Mouse (Mus musculus) neural tube, embryonic 13.5 days (tissue): ENCODE data around the gene Sacs. TPM values are rescaled to one million over a fixed set of nuclear protein-coding genes. Genes with fewer than 3 reads are reported as not detected.
"Not testable (repeated sequence)": the region's sequence is repeated elsewhere in the genome, so short reads cannot be mapped to it uniquely, and the experiment has no call there.

Experiments
- ATAC-seq: fragments of 200-750 bp; cut with Nextera tagmentation; 2 replicates; pipeline ENCODE4 v1.8.0; 2017; ENCODE audit warnings: low read depth, mild to moderate bottlenecking, moderate TSS enrichment, moderate library complexity
- H3K27ac ChIP-seq: fragments of 300-500 bp; sonication (generic); replicated peaks from 2 replicates; pipeline ENCODE4 v1.5.1; 2015; ENCODE audit warnings: moderate library complexity, mild to moderate bottlenecking, inconsistent platforms
- H3K27me3 ChIP-seq: fragments of 300-500 bp; sonication (generic); 2 replicates; pipeline ENCODE4 v1.6.1; 2015; ENCODE audit warnings: mild to moderate bottlenecking, inconsistent platforms
- H3K36me3 ChIP-seq: fragments of 300-500 bp; sonication (generic); 2 replicates; pipeline ENCODE4 v1.6.1; 2015; ENCODE audit warnings: mild to moderate bottlenecking, inconsistent platforms
- H3K4me1 ChIP-seq: fragments of 300-500 bp; sonication (generic); replicated peaks from 2 replicates; pipeline ENCODE4 v1.6.1; 2015; ENCODE audit warnings: inconsistent platforms
- H3K4me2 ChIP-seq: fragments of 300-500 bp; sonication (generic); 2 replicates; pipeline ENCODE4 v1.6.1; 2015; ENCODE audit warnings: inconsistent platforms, mild to moderate bottlenecking, moderate library complexity
- H3K4me3 ChIP-seq: fragments of 300-500 bp; sonication (generic); 2 replicates; pipeline ENCODE4 v1.5.1; 2015; ENCODE audit warnings: mild to moderate bottlenecking, inconsistent platforms
- H3K9ac ChIP-seq: fragments of 300-500 bp; sonication (generic); 2 replicates; pipeline ENCODE4 v1.6.1; 2015; ENCODE audit warnings: moderate library complexity, mild to moderate bottlenecking, inconsistent platforms
- H3K9me3 ChIP-seq: fragments of 300-500 bp; sonication (generic); 2 replicates; pipeline ENCODE4 v1.6.1; 2016; ENCODE audit warnings: inconsistent platforms
- WGBS: fragments of 180-500 bp; shearing (Covaris S2); methylation state at CpG from one replicate; pipeline ENCODE4 v1.1.7; 2015; 5-methylcytosine and 5-hydroxymethylcytosine counted together
- polyA plus RNA-seq: library from polyadenylated mRNA; unstranded; fragments of >200 nt; fragmentation: Nextera tagmentation; extraction: Ambion mirVana; gene quantifications from 2 replicates; pipeline ENCODE4 v1.2.1, GENCODE M21; 2015

Sacs gene
- polyA plus RNA-seq, 1 experiment from 2014 or later, result 6.5 TPM

GRCm38 (mm10) chr14:61132556-61132955 is 5.7 kb upstream of the Sacs start:
- no peak overlapping the region for H3K27ac ChIP-seq
- H3K36me3 ChIP-seq, result no peaks in the 10 kb centered on the region
- H3K27me3 ChIP-seq, result no peaks in the 10 kb centered on the region
- H3K9ac ChIP-seq, result no peak overlapping the region
- ATAC-seq, result no peak
- H3K4me2 ChIP-seq, result no peak overlapping the region
- no peak overlapping the region for H3K4me3 ChIP-seq
- H3K4me1 ChIP-seq, result peaks cover 2% of the 10 kb centered on the region; the same call in 1 of the 2 replicates
- 90% methylated on average over 1 of the region's 1 CpGs for WGBS
- no peaks in the 10 kb centered on the region for H3K9me3 ChIP-seq

GRCm38 (mm10) chr14:61134381-61135030 is 3.8 kb upstream of the Sacs start:
- H3K4me3 ChIP-seq, result no peak overlapping the region
- 28% methylated on average over 5 of the region's 5 CpGs for WGBS
- no peaks in the 10 kb centered on the region for H3K36me3 ChIP-seq
- H3K9ac ChIP-seq, result no peak overlapping the region
- H3K4me1 ChIP-seq, result peaks cover 14% of the 10 kb centered on the region
- H3K27ac ChIP-seq, result no peak overlapping the region
- H3K9me3 ChIP-seq, result no peaks in the 10 kb centered on the region
- H3K27me3 ChIP-seq, result no peaks in the 10 kb centered on the region
- no peak overlapping the region for H3K4me2 ChIP-seq
- ATAC-seq, result no peak

- Histone ChIP-seq H3K4me1 (peaks cover 20% of the 10 kb centered on the region), H3K9me3 (no peaks in the 10 kb centered on the region), H3K27ac (no peak overlapping the region), H3K27me3 (no peaks in the 10 kb centered on the region), H3K9ac (no peak overlapping the region), H3K4me2 (peak overlapping the region; percentile 63; the same call in 1 of the 2 replicates), H3K36me3 (no peaks in the 10 kb centered on the region), H3K4me3 (no peak overlapping the region)
- ATAC-seq, result peak; percentile 51; the same call in 1 of the 2 replicates
- 42% methylated on average over 5 of the region's 5 CpGs for WGBS
Observed at GRCm38 (mm10) chr14:61137410-61137809, 847 bp upstream of the Sacs start.

DNA sequence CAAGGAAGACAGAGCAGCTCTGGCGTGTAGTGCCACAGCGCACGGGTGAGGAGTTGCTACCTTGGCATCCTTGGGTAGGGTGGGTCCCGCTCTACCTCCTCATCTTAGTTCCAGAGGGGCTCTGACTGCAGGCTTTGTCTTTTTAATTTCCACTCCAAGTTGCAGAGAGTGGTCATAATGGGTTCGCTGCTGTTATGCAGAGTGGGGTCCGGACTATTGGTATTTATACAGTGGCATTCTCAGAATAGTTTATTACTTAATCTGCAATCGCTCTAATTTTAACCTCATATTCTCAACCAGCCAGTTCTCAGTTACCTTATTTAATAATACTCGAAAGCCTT is 440 bp downstream of the Sacs start:
- H3K4me3 ChIP-seq, result peak overlapping the region; percentile 63
- H3K4me1 ChIP-seq, result peaks cover 27% of the 10 kb centered on the region
- peak overlapping the region; percentile 86 for H3K9ac ChIP-seq
- H3K9me3 ChIP-seq, result no peaks in the 10 kb centered on the region
- 18% methylated on average over 8 of the region's 8 CpGs for WGBS
- peak overlapping the region; percentile 63 for H3K4me2 ChIP-seq
- H3K27me3 ChIP-seq, result no peaks in the 10 kb centered on the region
- peak overlapping the region; percentile 82 for H3K27ac ChIP-seq
- peak; percentile 84; the same call in 1 of the 2 replicates for ATAC-seq
- no peaks in the 10 kb centered on the region for H3K36me3 ChIP-seq

GRCm38 (mm10) chr14:61143358-61143757 is 5.1 kb downstream of the Sacs start:
- H3K4me2 ChIP-seq, result peak overlapping the region; percentile 24; the same call in 1 of the 2 replicates
- 46% methylated on average over 8 of the region's 8 CpGs for WGBS
- no peaks in the 10 kb centered on the region for H3K36me3 ChIP-seq
- no peak overlapping the region for H3K9ac ChIP-seq
- no peaks in the 10 kb centered on the region for H3K27me3 ChIP-seq
- ATAC-seq, result no peak; the same call in 1 of the 2 replicates
- H3K4me3 ChIP-seq, result no peak overlapping the region
- no peak overlapping the region for H3K27ac ChIP-seq
- no peaks in the 10 kb centered on the region for H3K9me3 ChIP-seq
- H3K4me1 ChIP-seq, result peaks cover 28% of the 10 kb centered on the region

DNA sequence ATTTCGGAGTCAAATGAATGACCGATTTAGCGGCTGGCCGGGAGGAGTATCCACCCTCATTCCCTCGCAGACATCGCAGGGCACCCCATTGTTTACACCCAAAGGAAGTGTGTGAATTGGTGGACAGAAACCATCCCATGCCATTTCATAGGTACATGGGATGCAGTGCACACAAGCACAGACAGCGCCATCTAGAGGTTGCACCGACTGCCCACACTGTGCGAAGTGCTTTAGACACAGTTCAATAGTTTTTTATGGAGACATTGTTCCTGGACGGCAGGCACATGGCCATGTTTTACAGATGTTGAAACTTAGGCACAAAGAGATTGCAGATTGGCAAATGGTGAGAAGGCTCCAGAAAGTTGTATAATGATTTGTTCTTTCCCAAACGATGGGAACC is 5.6 kb downstream of the Sacs start:
- Histone ChIP-seq H3K4me2 (peak overlapping the region; percentile 24; the same call in 1 of the 2 replicates), H3K9ac (no peak overlapping the region), H3K36me3 (no peaks in the 10 kb centered on the region), H3K27me3 (no peaks in the 10 kb centered on the region), H3K27ac (no peak overlapping the region), H3K9me3 (no peaks in the 10 kb centered on the region), H3K4me1 (peaks cover 28% of the 10 kb centered on the region), H3K4me3 (no peak overlapping the region)
- ATAC-seq, result peak; percentile 67; the same call in 1 of the 2 replicates
- WGBS, result 33% methylated on average over 11 of the region's 11 CpGs

GRCm38 (mm10) chr14:61150416-61150815 is 12.2 kb downstream of the Sacs start:
- ATAC-seq, H3K4me2 ChIP-seq, H3K9ac ChIP-seq, H3K4me3 ChIP-seq, H3K9me3 ChIP-seq, H3K27me3 ChIP-seq, H3K4me1 ChIP-seq, H3K27ac ChIP-seq: not testable (repeated sequence)
- 90% methylated on average over 13 of the region's 13 CpGs for WGBS
- peaks cover 10% of the 10 kb centered on the region; the same call in 1 of the 2 replicates for H3K36me3 ChIP-seq

DNA sequence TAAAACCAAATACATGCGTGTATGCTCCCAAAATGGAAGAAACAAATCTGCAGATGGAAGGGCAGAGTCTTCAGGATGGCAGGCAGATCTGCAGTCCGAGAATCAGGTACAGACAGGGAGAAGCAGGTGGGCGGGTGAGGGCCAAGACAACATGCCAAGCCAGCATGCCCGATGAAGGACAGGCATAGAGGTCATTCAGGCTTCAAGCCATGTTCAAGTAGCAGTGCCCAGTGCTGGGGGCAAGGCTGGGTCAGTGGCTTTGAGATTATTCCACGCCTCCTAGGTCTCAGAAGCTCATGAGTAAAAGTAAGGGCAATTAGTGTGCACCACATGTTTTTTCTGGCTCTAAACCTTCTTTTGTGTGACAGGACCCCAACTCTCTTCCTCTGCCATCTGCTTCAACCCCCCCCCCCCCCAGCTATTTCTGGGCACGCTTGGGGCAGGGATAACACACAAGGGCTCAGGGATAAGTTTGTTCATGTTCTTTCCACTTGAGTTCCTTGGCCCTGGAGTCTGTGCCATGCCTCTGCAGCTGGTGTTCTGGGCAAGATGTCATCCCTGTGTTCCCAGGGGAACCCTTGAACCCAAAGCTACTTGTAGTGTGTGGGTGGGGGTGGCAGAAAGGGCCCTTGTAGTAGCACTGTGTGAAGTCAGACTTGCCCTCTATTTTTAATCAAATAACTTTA is 16.8 kb downstream of the Sacs start:
- H3K4me2 ChIP-seq, result no peak overlapping the region
- H3K27me3 ChIP-seq, result no peaks in the 10 kb centered on the region
- no peaks in the 10 kb centered on the region for H3K9me3 ChIP-seq
- no peaks in the 10 kb centered on the region for H3K4me1 ChIP-seq
- ATAC-seq, result no peak
- peaks cover 6% of the 10 kb centered on the region; the same call in 1 of the 2 replicates for H3K36me3 ChIP-seq
- H3K9ac ChIP-seq, result no peak overlapping the region
- no peak overlapping the region for H3K27ac ChIP-seq
- H3K4me3 ChIP-seq, result no peak overlapping the region
- 77% methylated on average over 6 of the region's 6 CpGs for WGBS

DNA sequence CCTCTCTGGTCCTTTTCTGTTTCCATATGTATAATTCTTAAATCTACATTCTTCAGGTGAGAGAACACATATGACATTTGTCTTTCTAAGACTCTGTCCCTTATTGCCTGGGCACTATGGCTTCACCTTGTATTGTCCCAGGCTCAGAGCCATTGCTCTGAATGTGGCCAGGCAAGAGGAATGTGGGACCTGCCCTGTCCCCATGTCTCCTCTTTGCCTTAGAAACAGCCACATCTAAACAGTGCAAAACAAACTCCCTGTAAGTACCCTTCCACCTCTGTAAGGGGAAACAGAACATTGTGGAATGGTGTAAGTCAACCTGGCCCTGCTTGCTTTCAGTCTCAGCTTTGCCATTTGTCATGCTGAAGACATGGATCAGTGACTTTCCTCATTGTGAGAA is 17.4 kb downstream of the Sacs start:
- Histone ChIP-seq H3K4me2 (no peak overlapping the region), H3K4me3 (no peak overlapping the region), H3K36me3 (0 out of 2 replicates have a peak, but pooled peaks cover 3% of the 10 kb centered on the region), H3K9ac (no peak overlapping the region), H3K9me3 (no peaks in the 10 kb centered on the region), H3K27ac (no peak overlapping the region), H3K27me3 (no peaks in the 10 kb centered on the region), H3K4me1 (peaks cover 4% of the 10 kb centered on the region; the same call in 1 of the 2 replicates)
- no peak for ATAC-seq

DNA sequence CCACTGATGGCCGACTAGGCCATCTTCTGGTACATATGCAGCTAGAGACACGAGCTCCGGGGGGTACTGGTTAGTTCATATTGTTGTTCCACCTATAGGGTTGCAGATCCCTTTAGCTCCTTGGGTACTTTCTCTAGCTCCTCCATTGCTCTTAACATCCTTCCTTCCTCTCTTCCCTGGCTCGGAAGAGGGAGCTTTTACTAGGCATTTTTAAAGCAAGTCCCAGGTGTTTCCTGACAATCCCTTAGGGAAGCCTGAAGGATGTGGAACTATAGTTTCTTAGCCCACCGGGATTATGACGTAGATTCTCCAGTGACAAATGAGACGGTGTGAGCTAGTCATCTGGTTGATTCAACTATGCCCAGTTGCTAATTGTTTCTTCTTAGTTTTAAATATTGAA is 19.2 kb downstream of the Sacs start:
- not testable (repeated sequence) for H3K36me3 ChIP-seq, H3K4me3 ChIP-seq, ATAC-seq, H3K9ac ChIP-seq, H3K27ac ChIP-seq, H3K27me3 ChIP-seq, H3K4me2 ChIP-seq, H3K9me3 ChIP-seq
- peaks cover 14% of the 10 kb centered on the region for H3K4me1 ChIP-seq
- 83% methylated on average over 6 of the region's 7 CpGs for WGBS

DNA sequence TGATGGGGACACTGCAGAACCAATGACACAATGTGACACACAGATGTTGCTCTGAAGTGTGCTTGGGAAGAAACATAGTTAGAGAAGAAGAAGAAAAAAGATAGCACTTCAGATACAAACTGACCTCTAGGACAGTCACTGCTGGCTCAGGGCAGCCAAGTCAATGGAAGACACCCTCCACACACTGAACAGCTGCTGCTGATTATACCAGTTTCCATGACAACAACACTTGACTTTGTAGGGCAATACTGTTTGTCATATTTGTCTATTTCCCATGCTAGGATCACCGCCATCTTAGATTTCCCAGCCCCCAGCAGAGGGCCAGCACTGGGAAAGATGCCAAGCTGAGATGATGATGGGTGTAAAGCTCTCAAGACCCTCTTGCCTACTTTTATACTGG is 22.7 kb downstream of the Sacs start:
- no peak overlapping the region for H3K9ac ChIP-seq
- no peaks in the 10 kb centered on the region for H3K27me3 ChIP-seq
- H3K9me3 ChIP-seq, result no peaks in the 10 kb centered on the region
- WGBS, result 65% methylated on average over 1 of the region's 1 CpGs
- ATAC-seq, result no peak
- H3K4me2 ChIP-seq, result no peak overlapping the region
- H3K4me3 ChIP-seq, result no peak overlapping the region
- H3K4me1 ChIP-seq, result peaks cover 14% of the 10 kb centered on the region
- 0 out of 2 replicates have a peak, but pooled peaks cover 1% of the 10 kb centered on the region for H3K36me3 ChIP-seq
- H3K27ac ChIP-seq, result 0 out of 2 replicates have a peak overlapping the region, but pooled peaks have one; percentile 3

- 69% methylated on average over 10 of the region's 10 CpGs for WGBS
- Histone ChIP-seq H3K4me3 (no peak overlapping the region), H3K27me3 (no peaks in the 10 kb centered on the region), H3K4me2 (no peak overlapping the region), H3K36me3 (no peaks in the 10 kb centered on the region), H3K9me3 (no peaks in the 10 kb centered on the region), H3K4me1 (peaks cover 14% of the 10 kb centered on the region), H3K27ac (0 out of 2 replicates have a peak overlapping the region, but pooled peaks have one; percentile 3), H3K9ac (no peak overlapping the region)
- no peak for ATAC-seq
Observed at GRCm38 (mm10) chr14:61161367-61162334, 23.4 kb downstream of the Sacs start.
